Mouse (Mus musculus) monocyte, adult 5-6 weeks (primary cell): ENCODE results near the gene Gm11437. TPM values are rescaled to one million over a fixed set of nuclear protein-coding genes. Genes with fewer than 3 reads are reported as not detected.

ENCODE experiments used
- ATAC-seq: fragments of 153-309, 156-312 bp; replicated peaks from 2 replicates; pipeline ENCODE4 v1.8.0; 2017; ENCODE audit warnings: mild to moderate bottlenecking; ENCODE audit not compliant: low TSS enrichment, insufficient number of reproducible peaks, severe bottlenecking, poor library complexity, low FRiP score
- total RNA-seq: library from RNA; stranded (forward); fragments of 200-1000, 200-491, 200-594 nt; gene quantifications from 3 replicates; pipeline ENCODE4 v1.2.3, GENCODE M21; 2017

The Gm11437 gene
- total RNA-seq, 1 experiment from 2014 or later, result not detected

DNA sequence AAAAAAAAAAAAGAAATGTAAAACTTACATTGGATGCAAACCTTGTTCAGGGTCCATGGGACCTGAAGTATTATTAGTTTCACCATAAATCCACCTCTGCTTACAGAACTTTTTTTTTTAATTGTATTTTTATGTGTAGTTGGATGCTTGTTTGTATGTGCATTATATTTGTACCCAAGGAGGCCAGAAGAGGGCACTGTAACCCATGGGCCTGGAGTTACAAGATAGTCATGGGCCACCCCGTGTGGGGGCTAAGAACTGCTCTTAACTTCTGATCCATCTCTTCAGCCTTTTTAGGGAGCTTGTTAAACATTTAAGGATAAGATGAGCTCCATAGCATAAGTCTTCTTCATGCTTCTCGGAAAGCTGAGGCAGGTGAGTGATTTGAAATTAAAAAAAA, 16.4 kb downstream of the Gm11437 start:
- no peak for ATAC-seq

DNA sequence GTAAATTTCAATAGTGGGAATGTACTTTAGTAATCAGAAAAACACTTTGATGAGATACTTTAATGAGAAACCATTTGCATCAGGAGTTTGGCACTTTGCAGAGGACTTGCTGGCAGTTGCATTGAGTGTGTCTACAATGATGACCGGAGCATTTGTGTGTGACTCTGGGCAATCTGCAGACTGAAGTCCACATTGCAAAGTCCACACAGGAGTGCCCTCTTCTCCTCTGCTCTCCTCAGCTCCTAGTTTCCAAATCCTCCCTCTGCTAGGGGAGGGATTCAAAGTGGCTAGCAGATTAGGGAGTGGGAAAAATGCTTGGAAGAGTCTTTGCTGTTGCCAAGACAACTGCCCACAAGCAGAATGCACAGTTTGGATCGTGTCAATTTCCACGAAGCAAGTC, 21.2 kb downstream of the Gm11437 start:
- ATAC-seq, result no peak

DNA sequence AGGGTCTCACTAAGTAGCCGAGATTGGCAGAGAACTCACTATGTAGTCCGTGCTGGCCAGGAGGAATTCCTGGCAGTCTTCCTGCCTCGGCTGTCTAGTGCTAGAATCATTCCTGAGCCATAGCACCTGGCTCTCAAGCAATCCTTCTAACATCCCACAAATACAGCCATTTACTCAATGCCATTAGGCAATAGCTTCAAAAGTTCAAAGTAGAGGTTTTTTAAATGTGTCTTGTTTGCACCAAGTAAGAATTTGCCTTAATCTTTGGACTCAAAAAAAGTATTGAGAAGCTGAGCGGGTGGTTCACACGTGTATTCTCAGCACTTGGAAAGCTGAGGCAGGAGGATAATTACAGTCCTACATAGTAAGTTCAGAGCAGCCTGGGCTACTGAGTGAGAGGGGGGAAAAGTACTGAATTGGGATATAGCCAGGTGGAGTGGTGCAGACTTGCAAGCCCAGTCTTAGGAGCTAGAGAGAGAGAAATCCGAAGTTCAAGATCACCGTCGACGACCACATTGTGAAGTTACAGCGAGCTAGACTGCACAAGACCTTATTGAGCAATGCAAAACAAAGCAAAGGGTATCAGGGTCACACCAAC, 22.0 kb downstream of the Gm11437 start:
- ATAC-seq, result no peak

DNA sequence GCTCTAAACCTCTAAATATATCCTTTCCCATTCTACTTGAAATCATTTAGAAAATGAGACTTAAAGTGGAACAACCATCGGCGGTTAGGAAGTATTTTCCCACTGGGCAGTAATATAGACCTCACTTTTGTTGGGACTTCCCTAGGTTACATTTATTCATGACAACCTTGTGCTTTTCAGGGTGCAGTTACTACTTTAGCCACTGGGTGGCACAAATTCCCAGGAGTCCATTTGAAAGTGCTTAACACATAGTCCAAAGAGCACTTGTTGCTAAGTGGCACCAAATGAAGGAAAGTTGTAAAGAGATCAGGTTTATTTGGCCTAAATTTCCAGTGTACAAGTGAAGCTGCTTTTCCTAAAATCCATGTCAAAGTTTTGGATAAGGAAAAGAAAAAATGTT, 25.5 kb downstream of the Gm11437 start:
- ATAC-seq, result peak; percentile 79

DNA sequence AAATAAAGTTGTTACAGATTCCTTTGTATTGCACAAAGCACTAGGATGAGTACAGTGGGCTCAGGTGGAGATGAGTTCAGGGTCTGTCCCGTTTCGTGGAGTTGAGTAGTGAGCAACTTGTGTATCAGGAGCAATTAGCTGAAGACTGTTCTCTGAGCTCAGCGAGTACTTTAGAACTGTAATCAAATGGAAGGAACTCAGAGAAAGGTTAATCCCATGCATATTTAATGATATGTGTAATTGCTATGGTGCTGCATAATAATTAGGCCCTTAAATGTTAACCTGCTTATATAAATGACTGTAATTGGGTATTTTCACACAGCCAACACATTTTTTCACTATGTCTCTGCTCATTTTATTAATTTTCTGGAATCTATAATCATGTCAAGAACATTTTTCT, 30.8 kb downstream of the Gm11437 start:
- no peak for ATAC-seq

DNA sequence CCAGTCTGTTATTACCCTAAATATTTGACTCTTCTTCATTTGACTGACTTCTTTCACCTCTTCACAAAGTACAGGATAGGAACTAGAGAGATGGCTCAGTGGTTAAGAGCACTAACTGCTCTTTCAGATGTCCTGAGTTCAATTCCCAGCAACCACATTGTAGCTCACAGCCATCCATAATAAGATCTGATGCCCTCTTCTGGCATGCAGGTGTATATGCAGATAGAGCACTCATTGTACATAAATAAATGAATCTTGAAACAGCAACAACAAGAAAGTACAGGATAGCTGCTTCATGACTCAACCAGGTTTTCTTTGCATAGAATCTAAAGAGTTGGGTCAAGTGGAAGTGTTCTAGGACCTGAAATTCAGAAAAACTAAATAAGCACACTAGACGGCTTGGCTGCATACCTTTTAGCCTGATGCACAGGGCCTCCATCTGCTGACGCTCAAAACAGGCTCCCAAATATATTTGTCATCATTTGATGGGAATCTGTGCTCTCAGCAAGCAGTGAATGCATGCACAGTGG, 32.9 kb downstream of the Gm11437 start:
- no peak for ATAC-seq

DNA sequence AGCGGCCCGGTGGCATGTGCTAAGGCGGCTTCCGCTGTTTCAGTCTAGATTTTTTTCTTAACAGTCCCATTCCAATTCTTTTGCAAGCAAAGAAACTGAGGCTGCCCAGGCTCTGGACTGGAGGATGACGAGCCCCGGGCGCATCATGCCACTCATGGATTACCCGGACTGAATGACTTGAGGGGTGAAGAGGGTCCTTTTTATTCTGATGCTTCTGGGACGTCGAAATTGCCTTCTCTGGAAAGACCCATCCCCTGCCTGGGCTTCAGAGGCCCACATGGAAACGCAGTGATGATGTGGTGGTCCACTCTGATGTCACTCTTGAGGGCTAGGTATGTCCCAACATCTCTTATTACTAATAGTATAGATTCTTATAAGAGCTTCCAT, 37.5 kb downstream of the Gm11437 start:
- ATAC-seq, result no peak

DNA sequence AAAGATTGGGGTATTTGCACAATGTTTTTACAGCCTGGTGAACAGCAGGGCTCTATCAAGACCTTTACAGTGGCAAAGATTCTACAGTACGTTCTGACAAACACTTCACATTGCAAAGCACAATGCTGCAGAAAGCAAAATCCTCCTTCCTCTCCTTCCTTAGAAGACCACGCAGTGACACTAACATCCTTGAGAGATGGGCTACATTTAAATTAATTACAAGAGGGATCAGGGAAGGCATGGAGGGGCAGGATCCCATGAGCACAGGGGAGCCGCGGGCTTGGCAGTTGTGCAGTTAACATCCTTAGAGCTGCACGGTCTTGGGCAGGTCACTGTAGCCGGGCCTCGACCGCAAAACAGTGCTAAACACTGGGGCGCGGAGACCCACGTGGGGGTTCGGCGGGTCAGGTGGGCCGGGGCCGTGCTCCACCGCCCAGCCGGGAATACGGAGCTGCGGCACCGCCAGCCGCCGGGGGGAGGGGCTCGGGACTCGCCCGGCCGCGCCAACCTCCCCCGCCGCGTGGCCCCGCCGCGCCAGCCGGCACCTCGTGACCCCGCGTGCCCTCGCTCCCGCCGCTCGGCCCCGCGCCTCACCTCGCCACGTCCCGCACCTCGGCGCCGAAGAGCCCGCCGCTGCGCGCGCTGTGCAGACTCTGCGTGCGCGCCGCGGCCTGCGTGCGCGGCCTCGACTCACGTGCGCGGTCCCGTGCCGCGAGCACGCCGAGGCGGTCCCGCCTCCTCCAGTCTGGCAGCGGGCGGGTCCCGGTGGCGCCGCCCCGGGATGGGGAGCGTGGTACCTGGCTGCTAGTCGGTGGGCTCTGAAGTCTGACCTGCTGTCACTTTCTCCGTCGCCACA, 38.1 kb downstream of the Gm11437 start, which contains the start of the genes Tada2a and Acaca:
Gene Tada2a, minus strand, starts transcription at position 658 of the 856 bp plus-strand sequence.
Gene Acaca, plus strand, starts transcription at position 730 of the 856 bp plus-strand sequence.
- ATAC-seq, result peak; percentile 66; the same call in 1 of the 2 replicates

DNA sequence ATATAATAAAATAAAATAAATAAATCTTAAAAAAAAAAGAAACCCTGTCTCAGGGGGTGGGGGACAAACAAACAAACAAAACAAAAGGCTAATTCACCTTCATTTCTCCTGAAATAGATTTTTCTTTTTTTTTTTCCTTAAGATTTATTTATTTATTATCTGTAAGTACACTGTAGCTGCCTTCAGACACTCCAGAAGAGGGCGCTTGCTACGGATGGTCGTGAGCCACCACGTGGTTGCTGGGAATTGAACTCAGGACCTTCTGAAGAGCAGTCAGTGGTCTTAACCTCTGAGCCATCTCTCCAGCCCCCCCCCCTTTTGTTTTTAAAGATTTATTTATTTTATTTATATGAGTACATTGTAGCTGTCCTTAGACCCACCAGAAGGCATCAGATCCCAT, 39.3 kb downstream of the Gm11437 start:
- no peak for ATAC-seq

DNA sequence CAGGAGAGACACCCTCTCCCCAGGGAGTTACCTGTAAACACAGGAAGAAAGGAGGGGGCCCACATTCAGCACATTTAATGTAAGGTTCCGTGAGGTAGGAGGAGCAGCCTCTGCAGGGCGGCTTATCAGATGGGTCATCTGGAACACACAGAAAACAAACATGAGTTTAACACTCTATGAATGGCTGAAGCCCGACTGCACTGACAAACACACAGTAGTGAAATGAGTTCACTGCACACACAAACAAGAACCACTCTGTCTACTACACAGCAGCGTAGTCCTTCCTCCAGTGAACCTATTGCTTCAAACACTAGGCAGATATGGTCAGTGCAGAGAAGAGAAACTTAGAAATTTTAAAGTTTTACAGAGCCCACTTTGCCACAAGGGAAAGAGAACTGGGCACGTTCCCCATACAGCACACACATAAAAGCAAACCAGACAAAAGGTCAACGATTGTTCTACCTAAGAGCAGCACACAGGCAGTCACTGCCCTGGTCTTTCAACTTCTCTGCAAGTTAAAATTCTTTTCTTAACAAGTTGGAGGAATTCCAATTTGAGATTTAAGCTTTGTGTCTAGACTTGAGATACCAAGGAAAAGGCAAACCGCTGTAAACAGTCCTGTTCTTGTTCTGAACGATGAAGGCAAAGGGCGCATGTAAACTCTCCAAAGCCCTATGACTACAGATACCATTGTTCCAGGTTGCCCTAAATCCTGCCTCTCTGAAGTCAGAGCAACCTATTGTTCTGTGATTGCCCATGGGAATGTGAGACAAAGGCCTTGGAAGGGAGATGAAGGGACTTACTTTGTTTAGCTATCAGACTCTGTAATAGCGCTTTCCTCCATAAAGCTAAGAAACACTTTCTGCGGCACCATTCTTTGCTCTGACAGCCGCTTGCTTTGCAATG, 46.0 kb downstream of the Gm11437 start:
- no peak for ATAC-seq

DNA sequence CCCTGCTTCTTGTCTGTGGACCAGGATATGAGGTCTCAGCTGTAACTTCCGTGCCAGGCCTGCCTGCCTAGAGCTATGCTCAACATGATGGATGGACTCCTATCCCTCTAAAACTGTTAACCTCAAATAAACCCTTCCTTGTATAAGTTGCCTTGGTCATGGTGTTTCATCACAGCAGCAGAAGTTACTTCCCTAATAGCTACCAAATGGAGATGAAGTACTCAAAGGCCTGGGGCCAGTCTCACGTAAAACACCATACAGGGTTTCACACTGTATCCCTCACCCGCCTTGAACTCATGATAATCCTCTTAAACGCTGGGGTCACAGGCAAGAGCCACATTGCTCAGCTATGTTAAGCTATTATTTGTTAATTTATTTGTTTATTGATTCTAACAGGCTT, 49.8 kb downstream of the Gm11437 start:
- no peak for ATAC-seq

DNA sequence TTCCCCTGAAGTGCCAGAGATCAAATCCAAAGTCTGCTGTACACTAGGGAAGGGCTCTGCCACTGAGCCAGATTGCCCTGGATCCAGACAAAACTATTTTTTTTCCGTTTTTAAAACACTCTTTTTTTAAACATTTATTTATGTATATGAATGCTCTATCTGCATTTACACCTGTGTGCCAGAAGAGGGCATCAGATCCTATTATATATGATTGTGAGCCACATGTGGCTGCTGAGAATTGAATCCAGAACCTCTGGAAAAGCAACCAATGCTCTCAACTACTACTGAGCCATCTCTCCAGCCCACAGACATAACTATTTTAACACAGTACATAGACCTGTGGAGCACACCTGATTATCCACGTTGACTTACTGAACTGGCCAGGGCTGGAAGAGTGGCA, 51.1 kb downstream of the Gm11437 start:
- no peak for ATAC-seq

DNA sequence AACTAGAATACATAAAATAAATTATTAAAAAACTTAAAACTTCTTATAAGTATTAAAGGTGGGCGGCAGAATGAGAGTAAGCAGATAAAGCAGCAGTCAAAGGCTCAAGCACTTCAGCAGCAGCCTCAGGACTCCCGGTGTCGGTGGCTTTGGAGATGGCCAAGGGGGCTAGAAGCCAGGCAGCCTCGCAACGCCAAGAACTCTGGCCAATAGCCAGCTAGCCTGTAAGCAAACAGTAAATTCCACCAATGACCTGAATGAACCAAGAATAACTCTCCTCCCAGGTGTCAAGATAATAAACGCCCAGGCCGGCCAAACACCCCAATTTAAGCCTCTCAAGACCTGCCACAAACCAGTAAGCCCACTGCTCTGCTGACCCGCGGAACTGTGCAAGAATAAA, 51.6 kb downstream of the Gm11437 start:
- no peak for ATAC-seq

DNA sequence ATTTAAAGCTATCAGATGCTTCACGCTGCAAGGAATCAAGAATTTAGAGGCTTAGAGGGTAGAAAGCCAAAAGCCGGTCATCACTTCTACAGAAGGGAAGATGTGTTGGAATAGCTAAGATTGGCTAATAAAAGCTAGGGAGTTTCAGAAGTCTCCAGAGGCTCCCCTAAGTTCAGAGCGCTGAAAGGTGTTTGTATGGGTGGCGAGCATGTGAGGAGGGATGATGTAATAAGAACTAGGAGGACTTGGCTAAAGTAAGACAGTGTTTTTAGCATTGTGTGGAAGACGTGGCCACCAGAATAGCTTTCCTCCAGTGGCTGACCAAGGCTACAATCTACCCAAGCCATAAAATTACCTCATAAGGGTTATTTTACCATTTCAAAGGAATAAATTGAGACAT, 53.7 kb downstream of the Gm11437 start:
- no peak for ATAC-seq

DNA sequence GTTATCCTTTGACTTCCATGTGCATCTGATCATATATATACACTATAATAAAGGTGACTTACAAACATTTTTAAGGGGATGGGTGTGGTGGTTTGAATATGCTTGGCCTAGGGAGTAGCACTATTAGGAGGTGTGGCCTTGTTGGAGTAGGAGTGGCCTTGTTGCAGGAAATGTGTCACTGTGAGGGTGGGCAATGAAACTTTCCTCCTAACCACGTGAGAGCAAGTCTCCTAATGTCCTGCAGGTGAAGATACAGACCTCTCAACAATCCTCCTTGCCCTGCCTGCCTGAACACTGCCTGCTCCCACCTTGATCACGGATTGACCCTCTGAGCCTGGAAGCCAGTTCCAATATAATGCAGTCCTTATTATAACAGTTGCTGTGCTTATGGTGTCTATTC, 60.1 kb downstream of the Gm11437 start:
- ATAC-seq, result no peak

DNA sequence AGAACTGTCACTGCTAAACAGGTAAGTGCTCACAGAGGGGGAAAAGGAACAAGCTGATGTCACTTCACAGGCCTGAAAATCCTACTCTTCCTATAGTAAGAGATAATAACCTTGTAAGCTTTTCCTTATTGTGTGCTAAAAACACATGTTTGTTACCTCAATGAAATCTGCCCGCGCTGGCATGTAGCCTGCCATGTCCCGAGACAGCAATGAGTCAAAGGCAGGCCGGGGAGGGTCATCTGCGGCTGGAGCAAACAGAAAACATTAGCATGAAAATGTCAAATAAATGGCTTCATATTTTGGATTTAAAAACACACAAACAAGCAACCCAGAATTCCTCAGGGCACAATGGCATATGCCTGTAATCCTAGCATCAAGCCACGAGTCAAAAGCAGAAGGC, 63.2 kb downstream of the Gm11437 start:
- ATAC-seq, result no peak

DNA sequence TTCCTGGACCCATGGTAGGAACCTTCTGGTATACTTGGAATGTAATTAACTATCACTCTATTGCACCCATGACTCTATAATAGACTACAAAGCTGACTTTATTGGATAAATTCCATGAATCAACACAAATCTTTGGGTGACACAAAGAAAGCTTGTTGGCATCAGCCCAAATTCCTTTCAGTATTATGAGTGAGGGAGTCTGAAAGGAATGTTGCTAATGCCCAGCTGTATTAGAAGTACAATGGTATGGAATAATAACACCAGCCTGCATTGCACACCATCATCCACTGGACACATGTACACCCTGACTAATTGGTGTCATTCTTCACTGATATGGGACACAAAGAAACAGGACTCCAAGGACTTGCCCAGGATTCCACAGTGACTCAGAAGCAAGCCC, 66.1 kb downstream of the Gm11437 start:
- no peak for ATAC-seq
